Mouse (Mus musculus): ENCODE data around the gene Ppp1r35. TPM values are rescaled to one million over a fixed set of nuclear protein-coding genes. Genes with fewer than 3 reads are reported as not detected.

Gene Ppp1r35
- total RNA-seq, 2 experiments from 2014 or later: 6.2 to 7.7 TPM

DNA sequence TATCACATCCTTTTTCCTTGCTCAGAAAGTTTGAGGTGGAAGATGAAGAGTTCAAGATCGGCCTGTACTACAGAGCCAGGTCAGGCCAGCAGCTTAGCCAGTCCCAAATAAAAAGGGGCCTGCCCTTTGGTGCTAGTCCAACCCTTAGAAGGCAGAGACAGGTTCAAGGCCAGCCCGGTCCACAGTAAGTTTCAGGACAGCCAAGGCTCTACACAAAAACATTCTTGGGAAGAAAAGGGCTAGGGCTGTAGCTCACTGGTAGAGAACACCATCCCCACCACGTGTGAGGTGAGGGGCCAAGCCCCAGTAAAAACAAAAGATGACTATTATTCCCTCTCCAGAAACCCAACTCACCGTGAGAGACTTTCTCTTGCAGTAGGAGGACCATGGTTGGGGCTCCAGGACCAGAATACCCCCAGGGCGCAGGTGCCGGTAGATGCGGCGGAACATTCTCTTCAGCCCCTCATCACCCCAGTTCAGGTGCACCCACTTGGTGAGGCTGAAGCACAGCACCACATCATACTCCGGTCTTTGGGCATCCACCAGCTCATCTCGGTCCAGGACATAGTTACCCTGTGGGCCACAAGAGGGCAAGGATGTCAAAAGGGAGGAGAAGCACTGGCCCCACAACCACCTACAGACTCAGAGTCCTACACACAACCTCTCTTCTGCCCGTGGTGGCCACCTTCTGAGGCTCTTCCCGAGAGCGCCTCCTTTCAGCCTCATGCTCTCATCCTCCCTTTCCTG is 4.3 kb downstream of the Ppp1r35 start:
- DNase-seq (ENCODE audit: low spot score): no peak

- no peak for DNase-seq (ENCODE audit: low spot score)
Measured at GRCm38 (mm10) chr5:137783901-137784540, 5.4 kb downstream of the Ppp1r35 start.

- DNase-seq (ENCODE audit: low spot score): no peak
Measured at GRCm38 (mm10) chr5:137784546-137784945, 5.9 kb downstream of the Ppp1r35 start.

DNA sequence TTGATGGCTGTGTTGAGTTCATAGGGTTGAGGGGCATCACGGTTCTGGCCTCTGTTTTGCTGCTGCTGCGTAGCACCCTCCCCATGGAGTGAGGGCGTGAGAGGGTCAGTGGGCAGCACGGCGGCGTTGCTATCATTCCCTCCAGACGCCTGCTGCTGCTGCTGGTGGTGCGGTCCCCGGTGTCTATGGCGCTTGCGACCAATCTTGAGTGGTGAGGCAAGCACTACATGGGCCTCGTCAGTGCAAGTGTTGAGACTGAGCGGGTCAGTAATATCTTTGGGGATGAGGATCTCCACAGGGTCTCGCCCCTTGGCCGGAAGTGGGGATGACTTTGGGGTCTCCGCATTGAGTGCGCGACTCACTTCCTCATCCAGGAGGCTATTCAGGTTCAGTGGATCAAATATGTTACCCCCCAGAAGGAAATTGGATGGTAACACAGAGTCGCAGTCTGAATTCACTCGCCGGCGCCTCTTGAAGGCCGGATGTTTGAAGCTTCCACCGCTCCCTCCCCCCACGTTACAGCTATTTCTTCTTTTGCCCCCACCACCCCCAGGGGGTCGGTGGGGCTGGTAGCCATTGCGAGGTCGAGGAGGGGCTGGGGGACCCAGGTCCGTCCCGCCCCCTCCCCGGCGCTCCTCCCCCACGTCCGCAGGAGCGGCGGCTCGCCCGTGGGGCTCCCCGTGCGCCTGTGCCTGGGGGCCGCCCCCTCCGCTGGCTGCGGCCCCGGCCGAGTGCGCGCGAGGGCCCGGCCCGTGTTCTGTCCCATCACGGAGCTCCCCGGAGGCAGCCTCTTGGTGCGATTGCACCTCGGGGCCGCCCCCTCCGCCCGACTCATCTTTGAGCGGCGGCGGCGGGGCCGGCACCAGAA is 6.7 kb downstream of the Ppp1r35 start:
- no peak for DNase-seq (ENCODE audit: low spot score)

GRCm38 (mm10) chr5:137786109-137786942 is 7.7 kb downstream of the Ppp1r35 start:
- peak; percentile 99 for DNase-seq (ENCODE audit: low spot score)

DNA sequence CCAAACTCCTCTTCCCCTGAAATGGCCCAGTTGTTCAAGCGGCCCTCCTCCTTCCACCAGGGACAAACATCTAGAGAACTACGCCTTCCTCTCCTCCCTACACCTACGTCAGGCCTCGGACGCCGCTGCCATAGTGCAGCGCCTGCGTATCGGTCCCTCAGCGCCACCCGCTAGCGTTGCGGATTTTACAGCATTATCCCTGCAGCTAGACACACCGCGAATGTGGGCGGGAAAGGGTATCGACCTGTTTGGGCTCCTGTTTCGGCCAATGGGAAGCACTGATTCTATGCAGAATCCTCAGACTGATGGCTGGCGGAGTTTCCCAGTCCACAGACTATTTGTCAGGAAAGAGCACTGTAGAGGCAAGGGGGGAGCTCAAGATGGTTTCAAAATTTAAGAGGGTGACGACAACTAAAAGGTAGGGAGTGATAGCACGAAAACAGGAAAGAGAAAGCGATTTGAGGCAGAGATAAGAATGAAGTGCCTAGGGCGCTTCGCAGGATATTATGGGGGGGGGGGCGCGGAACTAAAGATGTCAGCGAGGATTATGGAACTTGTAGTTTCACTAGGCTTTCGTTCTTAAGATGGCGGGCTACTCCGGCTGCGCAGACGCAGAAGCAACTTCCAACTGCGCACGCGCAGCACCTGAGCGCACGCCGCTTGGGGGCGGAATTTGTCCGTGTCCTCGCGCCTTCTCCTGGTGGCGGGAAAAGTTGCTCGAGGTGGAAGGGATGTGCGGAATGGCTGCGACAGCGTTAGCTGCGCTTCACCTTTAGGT is 8.7 kb downstream of the Ppp1r35 start, which contains the start of the genes Mepce and Zcwpw1:
TSS of gene Mepce (minus strand) at position 505 of the 778 bp plus-strand sequence.
TSS of gene Zcwpw1 (plus strand) at position 648 of the 778 bp plus-strand sequence.
- peak; percentile 96 for DNase-seq (ENCODE audit: low spot score)

DNA sequence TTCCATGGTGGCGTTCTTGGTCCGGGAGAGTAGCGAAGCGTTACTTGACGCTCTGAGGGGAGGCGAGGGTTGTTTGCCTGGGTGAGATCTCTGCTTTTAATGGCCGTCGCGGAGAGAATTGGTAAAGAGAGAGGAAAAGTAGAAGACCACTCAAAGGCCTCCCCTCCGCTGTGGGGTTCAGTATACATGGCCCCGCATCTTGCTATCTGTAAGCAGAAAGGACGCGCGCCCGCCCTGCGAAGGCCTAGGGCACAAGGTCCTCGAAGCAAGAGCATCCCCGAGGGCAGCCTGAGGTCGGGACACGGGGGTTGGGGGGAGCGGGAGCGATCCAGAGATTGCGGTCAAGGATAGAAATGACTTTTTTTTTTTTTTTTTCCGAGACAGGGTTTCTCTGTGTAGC is 9.5 kb downstream of the Ppp1r35 start:
- DNase-seq (ENCODE audit: low spot score): no peak

DNA sequence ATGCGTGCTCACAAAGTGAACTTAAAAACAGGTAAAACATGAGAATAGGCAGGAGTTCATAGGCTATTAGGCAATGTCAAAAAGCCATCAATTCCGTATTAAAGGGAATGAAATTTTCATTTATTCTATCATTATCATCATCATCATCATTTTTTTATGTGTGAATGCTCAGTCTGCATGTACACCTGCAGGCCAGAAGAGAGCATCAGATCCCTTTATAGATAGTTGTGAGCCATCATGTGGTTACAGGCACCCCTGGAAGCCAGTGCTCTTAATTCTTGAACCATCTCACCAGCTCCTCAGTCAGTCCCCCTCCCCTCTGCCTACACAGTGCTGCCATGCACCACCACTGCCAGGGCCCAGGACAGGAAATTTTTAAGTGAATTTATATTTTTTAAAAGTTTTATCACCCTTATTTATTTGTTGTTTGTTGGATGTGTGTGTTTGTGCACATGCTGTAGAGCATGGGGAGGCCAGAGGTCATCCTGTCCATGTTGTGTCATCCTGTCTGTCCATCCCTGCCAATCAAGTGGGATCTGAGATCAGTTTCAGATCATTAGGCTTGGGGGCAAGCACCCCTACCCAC is 10.4 kb downstream of the Ppp1r35 start:
- no peak for DNase-seq (ENCODE audit: low spot score)

- no peak for DNase-seq (ENCODE audit: low spot score)
Measured at GRCm38 (mm10) chr5:137791553-137791952, 12.9 kb downstream of the Ppp1r35 start.

GRCm38 (mm10) chr5:137796606-137797005 is 18.0 kb downstream of the Ppp1r35 start:
- no peak for DNase-seq (ENCODE audit: low spot score)

DNA sequence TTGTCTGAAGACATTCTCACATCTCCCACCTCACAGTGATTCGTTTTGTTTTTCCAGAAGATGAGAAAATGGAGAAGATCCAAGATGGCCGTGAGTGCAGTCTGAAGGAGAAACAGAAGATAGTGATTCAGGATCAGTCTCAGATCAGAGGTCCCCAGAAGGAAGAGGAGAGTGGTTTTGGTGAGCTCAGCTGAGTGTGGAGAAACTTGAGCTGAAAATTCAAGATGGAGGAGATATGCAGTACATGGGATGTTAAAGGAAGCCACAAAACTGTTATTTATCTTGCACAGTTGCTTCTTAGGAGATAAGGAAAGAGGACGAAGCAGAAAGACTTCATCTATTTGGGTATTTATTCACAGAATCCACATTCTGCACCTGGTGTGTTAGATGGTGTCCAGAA is 22.3 kb downstream of the Ppp1r35 start:
- DNase-seq (ENCODE audit: low spot score): no peak

DNA sequence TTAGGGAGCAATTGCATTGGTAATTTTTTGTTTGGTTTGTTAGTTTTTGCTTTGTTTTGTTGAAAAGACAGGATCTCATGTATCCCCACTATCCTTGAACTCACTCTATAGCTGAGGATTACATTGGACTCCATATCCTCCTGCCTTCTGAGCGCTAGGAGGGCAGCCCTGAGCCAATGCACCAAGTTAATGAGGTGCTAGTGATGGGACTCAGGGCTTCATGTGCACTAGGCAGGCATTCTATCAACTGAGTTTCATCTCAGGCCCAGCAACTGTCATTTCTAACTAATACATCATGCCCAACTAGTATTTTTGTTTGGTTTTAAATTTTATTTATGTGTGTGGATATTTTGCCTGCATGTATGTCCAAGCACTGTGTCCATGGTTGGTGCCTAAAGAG is 27.5 kb downstream of the Ppp1r35 start:
- DNase-seq (ENCODE audit: low spot score): no peak

DNA sequence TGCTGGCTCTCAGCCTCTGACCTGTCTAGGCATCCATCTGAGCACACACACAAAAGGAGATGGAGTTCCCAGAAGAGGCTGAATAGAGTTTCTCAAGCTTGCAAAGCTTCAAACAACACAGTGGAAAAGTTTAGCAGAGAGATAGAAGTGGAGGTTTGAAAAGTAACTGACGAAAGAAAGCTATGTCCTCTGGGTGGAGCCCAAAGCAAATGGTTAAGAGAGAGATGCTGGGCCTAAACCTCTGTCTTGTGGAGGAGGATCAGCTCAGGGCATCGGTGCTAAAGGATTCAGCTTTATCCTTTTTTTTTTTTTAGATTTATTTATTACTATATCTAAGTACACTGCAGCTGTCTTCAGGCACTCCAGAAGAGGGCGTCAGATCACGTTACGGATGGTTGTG is 29.7 kb downstream of the Ppp1r35 start:
- DNase-seq (ENCODE audit: low spot score): no peak

- no peak for DNase-seq (ENCODE audit: low spot score)
Measured at GRCm38 (mm10) chr5:137817466-137818222, 39.0 kb downstream of the Ppp1r35 start.

GRCm38 (mm10) chr5:137822126-137822525 is 43.5 kb downstream of the Ppp1r35 start:
- DNase-seq (ENCODE audit: low spot score): no peak

- no peak for DNase-seq (ENCODE audit: low spot score)
Measured at GRCm38 (mm10) chr5:137822602-137823001, 44.0 kb downstream of the Ppp1r35 start.

GRCm38 (mm10) chr5:137823455-137824045 is 44.9 kb downstream of the Ppp1r35 start:
- no peak for DNase-seq (ENCODE audit: low spot score)

GRCm38 (mm10) chr5:137825030-137825429 is 46.4 kb downstream of the Ppp1r35 start:
- DNase-seq (ENCODE audit: low spot score): no peak

GRCm38 (mm10) chr5:137825971-137826370 is 47.3 kb downstream of the Ppp1r35 start:
- no peak for DNase-seq (ENCODE audit: low spot score)

Measured in gastrocnemius, adult 18-20 months (tissue).